Mouse (Mus musculus): Measurements from ENCODE around the gene 9930022D16Rik.

DNA sequence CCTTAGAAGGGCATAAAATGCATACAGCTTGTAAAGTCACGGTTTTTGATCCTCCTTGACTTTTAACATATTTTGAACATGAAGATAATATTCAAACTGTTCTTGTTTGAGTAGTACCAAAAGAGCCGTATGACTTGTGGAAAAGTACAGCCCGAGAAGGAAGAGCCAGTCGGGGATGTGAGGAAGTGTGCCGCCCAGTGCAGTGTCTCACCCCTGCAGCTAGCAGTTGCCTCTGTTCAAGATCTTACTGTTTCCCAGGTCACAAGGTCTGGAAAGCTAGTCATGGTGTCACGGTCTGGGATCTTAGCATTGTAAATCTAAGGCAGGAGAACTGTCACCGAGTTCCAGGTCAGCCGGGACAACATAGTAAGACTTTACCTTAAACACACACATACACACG lies 19.0 kb upstream of the 9930022D16Rik start:
- TF ChIP-seq CTCF (IDR thresholded peaks at IDR 0.05; ENCODE audit: control insufficient read depth, insufficient read depth, low read length) (no peak), POLR2A (IDR thresholded peaks at IDR 0.05; ENCODE audit: borderline replicate concordance, control insufficient read depth, low read depth, low read length) (no peak)

All from bone marrow, adult 2 months (tissue).